Mouse (Mus musculus): ENCODE results near the gene Klk1b1.
"Not testable (repeated sequence)": the region's sequence is repeated elsewhere in the genome, so short reads cannot be mapped to it uniquely, and the experiment has no call there.

Klk1b1 gene

DNA sequence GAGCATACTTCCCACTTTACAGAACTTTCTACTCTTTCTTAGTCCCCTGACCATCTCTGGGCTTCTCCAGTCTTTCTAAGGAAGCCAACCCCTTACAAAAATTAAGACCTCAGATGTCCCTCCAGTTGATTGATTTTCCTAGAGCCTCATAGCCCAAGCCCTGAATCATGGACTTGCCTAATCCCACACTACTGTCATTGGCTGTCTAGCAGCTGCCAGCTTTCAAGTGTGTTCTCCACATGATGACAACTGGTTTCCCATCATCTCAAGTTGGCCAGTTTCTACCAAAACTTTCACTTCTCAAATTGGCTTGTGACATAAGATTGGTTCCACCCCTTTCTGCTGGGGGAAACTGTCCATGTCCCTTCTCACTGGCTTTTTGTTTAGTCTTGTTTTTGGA, 38.3 kb downstream of the Klk1b1 start:
- DNase-seq (ENCODE audit: low read depth) = no peak

DNA sequence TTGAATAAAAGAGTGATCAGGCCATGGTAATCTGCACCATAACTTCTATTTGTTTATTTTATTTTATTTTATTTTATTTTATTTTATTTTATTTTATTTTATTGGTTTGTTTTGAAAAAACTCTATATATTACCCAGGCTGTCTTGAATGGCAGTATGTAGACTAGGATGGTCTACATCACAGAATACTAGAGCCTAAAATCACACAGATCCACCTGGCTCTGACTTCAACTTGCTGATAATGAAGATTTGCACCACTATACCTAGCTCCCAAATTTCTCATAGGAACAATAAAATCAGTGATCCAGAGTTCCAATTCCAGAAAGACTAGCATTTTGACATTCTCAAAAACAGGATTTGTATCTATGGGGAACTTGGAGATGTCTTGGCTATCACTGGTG, 45.3 kb downstream of the Klk1b1 start, which contains the start of gene Klk1b26:
TSS of gene Klk1b26 (plus strand) at position 301 of the 400 bp plus-strand sequence.
- DNase-seq (ENCODE audit: low read depth) = not testable (repeated sequence)

GRCm38 (mm10) chr7:44014666-44015065, 48.1 kb downstream of the Klk1b1 start:
- not testable (repeated sequence) for DNase-seq (ENCODE audit: low read depth)

- no peak for DNase-seq (ENCODE audit: low read depth)
These were observed 48.5 kb downstream of the Klk1b1 start for GRCm38 (mm10) chr7:44015071-44015470.
